Mouse (Mus musculus) leukemia stem cell, adult 10-12 weeks (primary cell): ENCODE data around the gene F830045P16Rik. TPM values are rescaled to one million over a fixed set of nuclear protein-coding genes. Genes with fewer than 3 reads are reported as not detected.

Experiments
- polyA plus RNA-seq: library from polyadenylated mRNA; stranded (reverse); fragments of >175 nt; gene quantifications from 2 replicates; pipeline ENCODE4 v1.2.3, GENCODE M21; 2012; ENCODE audit warnings: low replicate concordance

Gene F830045P16Rik
- polyA plus RNA-seq, result not detected in 2 replicates

GRCm38 (mm10) chr2:129536377-129536776, at the start of gene F830045P16Rik:
TSS of gene F830045P16Rik (minus strand) at chr2:129536602.

Other genes with a start within 250 kb of the F830045P16Rik start
- 22.8 and 36.5 TPM in 2 replicates for gene Ckap2l, start 239.4 kb downstream of the F830045P16Rik start, polyA plus RNA-seq
- gene Il1a, start 226.6 kb downstream of the F830045P16Rik start, polyA plus RNA-seq, result 0.09 TPM in 1 of 2 replicates, not detected in the other
- gene Il1b, start 165.5 kb downstream of the F830045P16Rik start, polyA plus RNA-seq, result 0.13 and 0.38 TPM in 2 replicates
- gene Sirpa, start 56.2 kb upstream of the F830045P16Rik start, polyA plus RNA-seq, result 38.4 and 40.9 TPM in 2 replicates
- not detected in 2 replicates for gene Pdyn, start 163.2 kb upstream of the F830045P16Rik start, polyA plus RNA-seq